Mouse (Mus musculus) heart, postnatal 36 days (tissue): ENCODE measurements around the gene 2610528J11Rik. TPM values are rescaled to one million over a fixed set of nuclear protein-coding genes. Genes with fewer than 3 reads are reported as not detected.
"Not testable (repeated sequence)": the region's sequence is repeated elsewhere in the genome, so short reads cannot be mapped to it uniquely, and the experiment has no call there.

ENCODE experiments used
- DNase-seq, 2 experiments: peaks; one replicate each; pipeline ENCODE4 v3.0.0; 2021 to 2022
- intact Hi-C: fragments of 180-260 bp; cut with DNase I; formaldehyde crosslinking; loops from one replicate; pipeline ENCODE4 v1.15.1; 2025
- total RNA-seq, 2 experiments: library from RNA; stranded (reverse); gene quantifications; 2 replicates each; pipeline ENCODE4 v1.2.3; 2021

Gene 2610528J11Rik
- total RNA-seq, 2 experiments from 2014 or later, result not detected

GRCm38 (mm10) chr4:118537801-118538200 lies 11.0 kb downstream of the 2610528J11Rik start:
- no peak for DNase-seq
- intact Hi-C loops, result no loop called here

DNA sequence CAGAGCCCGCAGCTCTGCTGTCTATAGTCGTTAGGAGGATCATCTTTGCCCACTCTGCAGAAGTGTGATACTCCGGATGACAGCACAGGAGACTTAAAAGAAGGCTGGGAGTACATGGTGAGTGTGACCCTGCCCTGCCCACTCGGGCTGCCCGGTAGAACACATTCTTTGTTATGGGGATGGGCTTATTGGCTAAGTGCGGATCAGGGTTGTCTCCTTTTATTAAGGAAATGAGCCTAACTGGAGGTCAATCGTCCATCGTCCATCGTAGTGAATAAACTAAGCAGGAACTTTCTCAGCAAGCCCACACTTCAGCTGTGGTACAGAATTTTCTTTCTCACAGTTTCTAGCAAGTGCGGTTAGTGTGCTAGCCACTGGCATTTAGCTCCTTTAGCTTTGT lies 13.1 kb downstream of the 2610528J11Rik start:
- no peak for DNase-seq
- intact Hi-C loops, result no loop called here

DNA sequence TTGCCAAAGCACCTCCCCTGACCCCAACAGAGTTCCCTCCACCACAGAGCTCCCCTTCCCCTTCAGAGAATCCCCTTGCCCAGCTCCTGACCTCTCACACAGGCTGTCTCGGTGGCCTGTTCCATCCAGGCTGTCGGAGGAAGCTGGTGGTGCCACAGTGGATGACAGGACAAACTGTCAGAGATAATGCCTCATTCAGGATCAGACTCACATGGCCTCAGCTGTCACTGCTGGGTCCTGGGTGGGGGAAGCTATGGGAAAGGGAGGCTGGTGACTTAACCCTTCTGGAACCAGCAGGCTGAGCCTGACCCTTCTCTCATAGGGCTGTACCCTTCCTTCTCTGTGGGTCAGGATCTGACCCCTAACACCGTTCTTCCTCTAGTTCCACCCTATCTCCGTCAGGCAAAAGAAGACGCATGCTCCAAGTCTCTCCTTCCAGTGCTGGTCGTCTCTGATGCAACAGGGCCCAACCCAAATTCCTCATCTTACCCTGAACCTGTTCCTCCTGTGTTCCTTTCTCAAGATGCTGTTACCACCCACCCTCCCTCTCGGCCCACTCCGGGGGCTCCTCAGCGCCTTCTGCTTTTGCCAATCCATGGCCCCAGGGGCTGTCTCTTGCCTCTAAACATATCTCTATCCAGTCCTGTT lies 15.8 kb downstream of the 2610528J11Rik start:
- intact Hi-C loops, result no loop called here
- no peak for DNase-seq

DNA sequence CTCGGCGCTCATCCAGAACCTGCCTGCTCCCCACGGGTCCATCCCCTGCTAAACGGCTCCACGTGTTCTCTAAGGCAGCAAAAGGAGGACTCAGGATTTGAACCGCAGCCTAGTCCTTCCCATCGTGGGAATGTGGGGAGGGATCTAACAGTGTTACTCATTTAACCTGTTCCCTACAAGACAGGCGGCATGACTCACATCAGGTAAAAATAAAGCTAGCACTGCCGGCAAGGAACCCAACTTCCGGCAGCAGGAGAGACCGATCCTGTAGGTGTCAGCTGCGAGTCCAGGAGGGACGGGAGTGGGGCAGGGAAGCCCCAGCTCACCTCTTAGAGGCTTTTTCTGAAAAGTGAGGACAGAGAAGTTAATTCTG lies 16.3 kb downstream of the 2610528J11Rik start:
- intact Hi-C loops, result no loop called here
- DNase-seq, result peak in 1 of 2 experiments; percentile 14

DNA sequence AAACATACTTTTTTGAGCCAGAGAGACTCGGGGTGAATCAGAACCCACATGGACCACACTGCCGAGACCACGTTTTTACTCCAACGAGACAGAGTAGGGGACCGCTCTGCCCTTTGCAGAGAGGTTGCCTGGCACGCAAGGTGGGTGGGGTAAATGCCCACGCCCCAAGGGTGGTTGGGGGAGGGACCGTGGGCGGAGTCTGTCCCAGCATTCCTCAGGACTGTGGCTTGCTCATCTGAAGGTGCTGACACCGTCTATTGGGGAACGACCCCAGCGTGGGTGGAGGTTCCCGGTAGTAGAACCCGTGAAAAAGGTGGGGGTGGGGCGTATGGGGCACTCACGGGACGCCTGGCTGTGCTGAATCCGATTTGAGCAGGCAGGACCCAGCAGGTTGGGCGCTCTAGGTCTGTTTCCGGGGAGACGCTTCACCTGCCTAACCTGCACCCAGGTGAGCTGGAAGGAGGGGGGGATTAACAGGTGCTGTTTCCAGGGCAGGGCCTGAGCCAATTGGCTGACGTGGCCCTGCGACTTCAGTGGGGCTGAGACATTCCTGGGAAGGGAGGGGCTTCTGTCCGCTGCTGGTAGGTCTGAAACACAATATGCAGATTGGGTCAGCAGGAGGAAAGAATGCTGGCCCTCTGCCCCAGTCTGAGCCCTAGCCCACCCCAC lies 16.9 kb downstream of the 2610528J11Rik start, which contains the start of gene Tmem125:
Gene Tmem125, minus strand, starts transcription at position 453 of the 669 bp plus-strand sequence.
- peak; percentile 23 to 41 for DNase-seq
- intact Hi-C loops, result no loop called here

GRCm38 (mm10) chr4:118544441-118545127 lies 17.8 kb downstream of the 2610528J11Rik start:
- intact Hi-C loops, result no loop called here
- no peak for DNase-seq

GRCm38 (mm10) chr4:118547424-118548129 lies 20.8 kb downstream of the 2610528J11Rik start:
- intact Hi-C loops, result not testable (repeated sequence)
- peak; percentile 66 to 70 for DNase-seq

DNA sequence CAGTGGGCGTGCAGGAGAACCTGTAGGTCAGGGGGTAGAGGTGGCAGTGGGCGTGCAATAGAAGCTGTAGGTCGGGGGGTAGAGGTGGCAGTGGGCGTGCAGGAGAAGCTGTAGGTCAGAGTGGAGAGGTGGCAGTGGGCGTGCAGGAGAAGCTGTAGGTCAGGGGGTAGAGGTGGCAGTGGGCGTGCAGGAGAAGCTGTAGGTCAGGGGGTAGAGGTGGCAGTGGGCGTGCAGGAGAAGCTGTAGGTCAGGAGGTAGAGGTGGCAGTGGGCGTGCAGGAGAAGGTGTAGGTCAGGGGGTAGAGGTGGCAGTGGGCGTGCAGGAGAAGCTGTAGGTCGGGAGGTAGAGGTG lies 21.3 kb downstream of the 2610528J11Rik start:
- DNase-seq, result peak in 1 of 2 experiments; percentile 10
- intact Hi-C loops, result not testable (repeated sequence)

- no peak for DNase-seq
- intact Hi-C loops, result no loop called here
Measured at GRCm38 (mm10) chr4:118553039-118553649, 26.3 kb downstream of the 2610528J11Rik start.

DNA sequence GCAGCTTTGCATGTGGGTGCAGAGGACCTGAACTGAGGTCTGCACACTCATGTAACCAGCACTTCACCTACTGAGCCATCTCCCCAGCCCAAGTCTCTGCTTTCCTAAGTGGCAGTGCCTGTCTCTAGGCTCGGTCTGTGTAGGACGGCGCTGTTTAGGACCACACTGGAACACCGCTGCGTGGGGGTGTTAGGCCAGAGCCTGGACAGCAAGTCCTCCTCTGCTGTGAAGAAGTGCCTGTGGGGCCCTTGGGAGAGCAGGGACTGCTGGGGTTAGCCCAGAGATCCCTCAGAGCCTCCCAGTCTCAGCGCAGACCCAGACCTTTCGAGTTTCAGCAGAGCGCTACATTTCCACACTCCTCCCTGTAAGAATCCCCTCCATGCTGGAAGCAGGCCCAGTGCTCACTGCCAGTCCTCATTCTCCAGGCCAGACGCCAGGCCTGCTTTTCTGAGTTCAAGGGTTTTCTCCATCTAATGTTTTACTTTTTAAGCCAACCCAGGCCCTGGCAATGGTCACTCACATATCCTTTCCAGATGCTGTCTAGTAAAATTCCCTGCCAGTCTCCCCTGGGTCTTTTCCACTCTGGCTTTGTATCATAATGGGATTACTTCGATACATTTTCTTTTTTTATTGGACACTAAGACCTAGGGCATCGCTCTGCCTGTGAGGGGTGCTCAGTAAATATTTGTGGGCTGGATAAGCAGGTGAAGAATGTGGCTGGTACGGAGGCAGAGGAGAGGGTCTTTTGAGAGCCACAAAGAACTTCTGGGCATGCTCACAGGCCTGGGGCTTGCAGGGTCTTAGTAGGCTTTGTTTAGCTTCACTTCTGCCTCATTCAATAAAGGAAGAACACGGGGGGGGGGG lies 37.5 kb downstream of the 2610528J11Rik start:
- intact Hi-C loops, result no loop called here

GRCm38 (mm10) chr4:118564926-118565279 lies 38.1 kb downstream of the 2610528J11Rik start:
- DNase-seq, result no peak
- intact Hi-C loops, result loop anchor here (5.0 kb wide), 2 partner anchors 118 to 158 kb away; partner anchors contain the start of genes Med8 and Szt2

More for the DNA sequence above, 37.5 kb downstream of the 2610528J11Rik start:
- no peak for DNase-seq

DNA sequence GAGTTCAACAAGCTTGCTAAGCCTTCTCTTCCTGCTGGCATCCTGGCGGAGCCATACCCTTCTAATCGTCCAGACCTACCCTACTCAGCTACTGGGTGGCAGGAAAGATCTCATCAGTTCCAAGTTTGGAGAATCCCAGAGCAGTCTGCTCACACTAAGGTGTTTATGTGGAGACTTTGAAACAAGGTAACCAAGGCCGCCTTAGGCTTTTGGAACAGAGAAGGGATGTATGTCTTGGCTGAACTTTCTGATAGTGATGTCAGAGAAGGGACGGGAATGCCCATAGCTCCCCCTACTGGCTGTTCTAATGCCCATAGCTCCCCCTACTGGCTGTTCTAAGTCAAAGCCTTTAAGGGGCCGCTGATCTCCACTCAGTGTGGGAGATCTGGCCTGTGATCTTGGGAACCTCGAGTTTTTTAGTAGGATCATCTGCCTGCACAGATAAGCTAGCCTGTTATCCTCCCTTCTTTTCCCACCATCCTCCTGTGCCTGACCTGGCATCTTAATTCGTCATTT lies 39.4 kb downstream of the 2610528J11Rik start:
- DNase-seq, result peak; percentile 49 to 51
- intact Hi-C loops, result loop anchor here (5.0 kb wide), 2 partner anchors 119 to 159 kb away; partner anchors contain the start of genes Med8 and Szt2

DNA sequence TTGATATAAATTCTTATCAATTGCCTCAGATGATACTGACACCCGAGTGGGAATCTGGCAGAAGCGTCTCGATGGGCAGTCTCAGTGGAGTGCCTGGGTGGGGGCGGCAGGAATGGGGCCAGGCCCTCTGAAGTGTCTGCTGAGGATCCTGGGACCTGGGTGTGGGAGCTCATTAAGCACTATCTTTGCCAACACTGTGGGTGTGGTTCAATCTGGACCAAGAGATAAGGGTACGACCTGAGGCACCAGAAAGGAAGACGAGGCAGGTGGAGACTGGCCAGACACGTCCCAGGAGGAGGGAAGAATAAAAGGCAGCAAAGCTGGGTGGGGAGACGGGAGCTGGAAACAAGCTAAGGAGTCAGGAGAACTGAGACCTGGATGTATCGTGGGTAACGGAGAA lies 41.9 kb downstream of the 2610528J11Rik start:
- DNase-seq, result no peak
- intact Hi-C loops, result loop anchor here (5.0 kb wide), 2 partner anchors 121 to 161 kb away; partner anchors contain the start of genes Med8 and Szt2

DNA sequence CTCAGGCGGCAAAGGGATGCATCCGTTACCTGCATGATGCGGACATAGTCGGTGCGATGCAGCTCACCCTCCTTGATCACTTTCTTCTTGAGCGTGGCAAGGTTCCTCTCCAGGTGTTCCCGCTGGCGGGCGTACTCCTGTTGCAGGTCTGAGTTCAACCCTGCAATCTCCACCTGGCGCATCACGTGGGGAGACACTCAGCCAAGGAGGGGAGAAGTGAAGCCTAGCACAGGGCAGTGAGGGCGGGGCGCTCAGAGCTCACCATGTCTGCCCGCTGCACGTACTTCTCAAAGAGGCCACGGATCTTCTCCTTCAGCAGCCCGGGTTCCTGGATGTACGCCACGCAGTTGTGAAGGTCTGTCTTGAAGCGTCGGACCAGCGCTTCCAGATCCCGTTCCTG lies 42.5 kb downstream of the 2610528J11Rik start:
- DNase-seq, result no peak
- intact Hi-C loops, result loop anchor here (5.0 kb wide), 2 partner anchors 122 to 162 kb away; partner anchors contain the start of genes Med8 and Szt2

DNA sequence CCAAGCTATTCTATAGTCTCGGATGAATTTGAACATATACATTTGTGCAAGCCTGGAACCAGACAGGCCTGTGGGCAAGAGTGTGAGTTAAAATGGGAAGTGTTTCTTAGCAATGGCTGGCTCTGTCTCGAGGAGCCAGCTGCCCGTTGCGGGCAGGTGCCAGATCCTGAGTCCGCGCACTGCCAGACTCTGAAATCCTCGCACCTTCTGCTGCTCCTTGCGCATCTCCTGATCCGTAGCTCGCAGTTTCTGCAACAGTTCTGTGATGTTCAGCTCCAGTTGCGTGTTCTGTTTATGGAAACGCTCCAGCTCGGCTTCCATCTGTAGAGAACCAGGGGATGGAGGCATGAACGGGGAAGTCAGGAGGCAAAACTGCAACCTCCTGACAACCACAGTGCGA lies 44.6 kb downstream of the 2610528J11Rik start:
- intact Hi-C loops, result no loop called here
- DNase-seq, result no peak

GRCm38 (mm10) chr4:118576097-118576496 lies 49.3 kb downstream of the 2610528J11Rik start:
- intact Hi-C loops, result loop anchor here (5.0 kb wide), 1 partner anchor 359 kb away; no protein-coding TSS in a partner anchor
- peak; percentile 71 to 86 for DNase-seq

GRCm38 (mm10) chr4:118579313-118579712 lies 52.5 kb downstream of the 2610528J11Rik start:
- DNase-seq, result peak in 1 of 2 experiments; percentile 40
- intact Hi-C loops, result loop anchor here (5.0 kb wide), 1 partner anchor 362 kb away; no protein-coding TSS in a partner anchor
